ENCODE assay signal across 8 mouse cellular contexts in the genomic region with DNA sequence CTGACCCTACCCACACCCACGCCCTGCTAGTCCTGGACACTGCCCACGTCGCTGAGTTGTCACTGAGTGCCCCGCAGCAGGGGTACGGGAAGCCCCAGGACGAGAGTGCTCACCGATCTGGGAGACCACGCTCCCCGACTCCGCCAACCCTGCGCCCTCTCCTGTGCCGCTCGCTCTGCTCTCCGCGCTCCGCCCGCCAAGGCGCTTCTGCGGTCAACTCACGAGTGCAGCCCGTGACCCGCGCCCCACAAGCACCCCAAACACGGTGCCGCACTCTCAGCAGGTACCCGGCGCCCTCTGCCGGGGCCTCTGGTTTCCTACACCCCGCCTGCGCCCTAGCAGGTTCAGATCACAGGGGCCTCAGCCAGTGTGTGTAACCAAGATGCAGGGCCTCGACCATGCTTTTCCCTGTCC. TPM values are rescaled to one million over a fixed set of nuclear protein-coding genes. Genes with fewer than 3 reads are reported as not detected.
DNase-seq lines count a peak whose midpoint lies in the region; ATAC-seq and TF ChIP-seq lines count a peak whose summit lies in the region.
"Had no signal": no experiment of that assay in that cellular context is flagged by ENCODE, and none has a peak within 500 bp of the region (broad histone marks: within the 10 kb centered on the region; RNA-seq: fewer than 3 reads in every experiment).

TSS of gene Drd1 (minus strand) at position 258 of the 414 bp plus-strand sequence.

- ATAC-seq in limb, embryonic 11.5 days (ENCODE audit: insufficient number of reproducible peaks, low FRiP score, low TSS enrichment, low read depth): peak; percentile 21; the same call in 1 of the 2 replicates
- peak; percentile 89 for ATAC-seq in midbrain, embryonic 13.5 days

- peak within 1 kb of the TSS; percentile 21; the same call in 1 of the 2 replicates for H3K4me3 ChIP-seq in kidney, adult 2 months (ENCODE audit: insufficient read depth, low read depth, low read length)
- peak within 1 kb of the TSS; percentile 36 for H3K4me3 ChIP-seq in limb, embryonic 11.5 days (ENCODE audit: low read depth, low read length)
- H3K4me3 ChIP-seq in midbrain, embryonic 13.5 days (replicated peaks): peak within 1 kb of the TSS; percentile 46

- peak within 1 kb of the TSS; percentile 88 for H3K4me2 ChIP-seq in limb, embryonic 11.5 days (ENCODE audit: low read depth, severe bottlenecking)
- peak within 1 kb of the TSS; percentile 93 for H3K4me2 ChIP-seq in midbrain, embryonic 13.5 days (replicated peaks)

- no peaks in the 10 kb centered on the region for H3K9me3 ChIP-seq in limb, embryonic 11.5 days (ENCODE audit: control insufficient read depth, low read length)
- H3K9me3 ChIP-seq in midbrain, embryonic 13.5 days: no peaks in the 10 kb centered on the region

- no peak within 1 kb of the TSS for H3K27ac ChIP-seq in kidney, adult 2 months (ENCODE audit: insufficient read depth, low read depth, low read length)
- no peak within 1 kb of the TSS for H3K27ac ChIP-seq in limb, embryonic 11.5 days (replicated peaks; ENCODE audit: low read depth, low read length)
- H3K27ac ChIP-seq in midbrain, embryonic 13.5 days: no peak within 1 kb of the TSS

- H3K9ac ChIP-seq in limb, embryonic 11.5 days (ENCODE audit: low read length): peak within 1 kb of the TSS; percentile 28; the same call in 1 of the 2 replicates
- H3K9ac ChIP-seq in midbrain, embryonic 13.5 days (replicated peaks): peak within 1 kb of the TSS; percentile 63

- 2% methylated on average over 31 of the region's 31 CpGs for WGBS in kidney, adult 2 months
- under 1% methylated on average over 31 of the region's 31 CpGs for WGBS in limb, embryonic 11.5 days
- under 1% methylated on average over 31 of the region's 31 CpGs for WGBS in midbrain, embryonic 13.5 days

- no peak for TF ChIP-seq POLR2A in kidney, adult 2 months (IDR thresholded peaks at IDR 0.05; ENCODE audit: low read depth, low read length)

- H3K27me3 ChIP-seq in kidney, adult 2 months (replicated peaks; ENCODE audit: control insufficient read depth, insufficient read depth, low read length): no peaks in the 10 kb centered on the region
- peaks cover 33% of the 10 kb centered on the region for H3K27me3 ChIP-seq in limb, embryonic 11.5 days (ENCODE audit: control insufficient read depth, insufficient read depth, low read length)
- peaks cover 36% of the 10 kb centered on the region for H3K27me3 ChIP-seq in midbrain, embryonic 13.5 days

- no peaks in the 10 kb centered on the region for H3K4me1 ChIP-seq in kidney, adult 2 months (ENCODE audit: control insufficient read depth, insufficient read depth, low read length)
- H3K4me1 ChIP-seq in limb, embryonic 11.5 days (ENCODE audit: control insufficient read depth, insufficient read depth, low read length): peaks cover 10% of the 10 kb centered on the region
- H3K4me1 ChIP-seq in midbrain, embryonic 13.5 days (replicated peaks): peaks cover 19% of the 10 kb centered on the region

- peak; percentile 53 for TF ChIP-seq CTCF in kidney, adult 2 months (conservative IDR thresholded peaks at IDR 0.05; ENCODE audit: insufficient read depth, insufficient read length, low read depth, low read length)

- no peaks in the 10 kb centered on the region for H3K36me3 ChIP-seq in kidney, adult 2 months (ENCODE audit: control insufficient read depth, insufficient read depth, low read length)
- no peaks in the 10 kb centered on the region for H3K36me3 ChIP-seq in limb, embryonic 11.5 days (ENCODE audit: control insufficient read depth, insufficient read depth, low read length)
- H3K36me3 ChIP-seq in midbrain, embryonic 13.5 days: no peaks in the 10 kb centered on the region

- intact Hi-C loops in gastrocnemius, postnatal 36 days (cut with DNase I): loop anchor here (5.0 kb wide), 1 partner anchor 273 kb away; no protein-coding TSS in a partner anchor

- DNase-seq in adrenal gland, adult 18-20 months (ENCODE audit: low spot score in 2 of 2): peak; percentile 64 to 73
- DNase-seq in embryo, embryonic 10 days (ENCODE audit: low spot score): peak; percentile 69
- peak; percentile 45 to 52 for DNase-seq in gastrocnemius, postnatal 36 days
- peak; percentile 55 for DNase-seq in kidney, adult 2 months
- peak; percentile 85 for DNase-seq in limb, embryonic 11.5 days (ENCODE audit: low spot score)
- DNase-seq in spleen, adult 18-20 months: peak; percentile 13 to 63

RNA-seq across cellular contexts. Expression of gene Drd1, which starts in this region (rescaled TPM):
- total RNA-seq in adrenal gland, adult 18-20 months (2021): not detected
- not detected for total RNA-seq in gastrocnemius, postnatal 36 days (2021)
- polyA plus RNA-seq in kidney, adult 2 months (2012; rRNA removed): 0.02 and 0.08 TPM in 2 replicates
- polyA plus RNA-seq in limb, embryonic 11.5 days (2014; fragmentation: Nextera tagmentation; extraction: Ambion mirVana): 0.06 TPM in 1 of 2 replicates, not detected in the other
- 1.2 and 2.0 TPM in 2 replicates for polyA plus RNA-seq in midbrain, embryonic 13.5 days (2015; fragmentation: Nextera tagmentation; extraction: Ambion mirVana)
- total RNA-seq: neutrophil, adult 5-6 weeks had no signal

Comparison
In these comparisons a context has a peak if more than half of its experiments do, and no peak if none do; other contexts are left out.
1. Peak in DNase-seq in adrenal gland, adult 18-20 months; RNA of the gene not detected or under 1 TPM.
2. Peak in DNase-seq in gastrocnemius, postnatal 36 days; RNA of the gene not detected or under 1 TPM.
3. Peak in DNase-seq and H3K4me3 ChIP-seq in kidney, adult 2 months; RNA of the gene not detected or under 1 TPM.
4. Peak in DNase-seq, ATAC-seq, H3K4me3 ChIP-seq, H3K9ac ChIP-seq and H3K4me2 ChIP-seq in limb, embryonic 11.5 days; RNA of the gene not detected or under 1 TPM.